Mouse (Mus musculus) stomach, embryonic 14.5 days (tissue): Measurements from ENCODE around the gene Fam83c. TPM values are rescaled to one million over a fixed set of nuclear protein-coding genes. Genes with fewer than 3 reads are reported as not detected.
"Not testable (repeated sequence)": the region's sequence is repeated elsewhere in the genome, so short reads cannot be mapped to it uniquely, and the experiment has no call there.

ENCODE experiments used
- ATAC-seq: fragments of 200-750 bp; cut with Nextera tagmentation; 2 replicates; pipeline ENCODE4 v1.8.0; 2017; ENCODE audit warnings: low read depth, moderate TSS enrichment; ENCODE audit not compliant: insufficient number of reproducible peaks, insufficient read depth, low FRiP score
- H3K27ac ChIP-seq: fragments of 300-500 bp; sonication (generic); 2 replicates; pipeline ENCODE4 v1.5.1; 2014; ENCODE audit warnings: mild to moderate bottlenecking, low read length, moderate library complexity, mixed read lengths
- H3K27me3 ChIP-seq: fragments of 300-500 bp; sonication (generic); 2 replicates; pipeline ENCODE4 v1.6.1; 2014; ENCODE audit warnings: low read length, control low read depth, mixed read lengths; ENCODE audit not compliant: control insufficient read depth, insufficient read depth
- H3K36me3 ChIP-seq: fragments of 300-500 bp; sonication (generic); 2 replicates; pipeline ENCODE4 v1.6.1; 2014; ENCODE audit warnings: mild to moderate bottlenecking, control low read depth, low read length, moderate library complexity, mixed read lengths; ENCODE audit not compliant: control insufficient read depth, insufficient read depth
- H3K4me1 ChIP-seq: fragments of 300-500 bp; sonication (generic); 2 replicates; pipeline ENCODE4 v1.6.1; 2014; ENCODE audit warnings: low read length, control low read depth, mixed read lengths; ENCODE audit not compliant: control insufficient read depth, insufficient read depth
- H3K4me2 ChIP-seq: fragments of 300-500 bp; sonication (generic); replicated peaks from 2 replicates; pipeline ENCODE4 v1.6.1; 2014; ENCODE audit warnings: low read depth, low read length, control low read depth
- H3K4me3 ChIP-seq: fragments of 300-500 bp; sonication (generic); 2 replicates; pipeline ENCODE4 v1.5.1; 2014; ENCODE audit warnings: low read depth, low read length, control low read depth
- H3K9ac ChIP-seq: fragments of 300-500 bp; sonication (generic); replicated peaks from 2 replicates; pipeline ENCODE4 v1.6.1; 2014; ENCODE audit warnings: low read depth, mild to moderate bottlenecking, control low read depth, low read length, moderate library complexity, mixed read lengths
- H3K9me3 ChIP-seq: fragments of 300-500 bp; sonication (generic); 2 replicates; pipeline ENCODE4 v1.6.1; 2016; ENCODE audit warnings: low read depth, low read length, control low read depth; ENCODE audit not compliant: control insufficient read depth
- WGBS: fragments of 180-500 bp; shearing (Covaris S2); extraction: QIAGEN DNeasy Blood & Tissue Kit; methylation state at CpG from one replicate; pipeline ENCODE4 v1.1.7; 2014; 5-methylcytosine and 5-hydroxymethylcytosine counted together
- polyA plus RNA-seq: library from polyadenylated mRNA; unstranded; fragments of >200 nt; fragmentation: Nextera tagmentation; extraction: Ambion mirVana; gene quantifications from 2 replicates; pipeline ENCODE4 v1.2.1, GENCODE M21; 2014

Fam83c gene
- polyA plus RNA-seq, 1 experiment from 2014 or later, result 2.3 TPM

GRCm38 (mm10) chr2:155846930-155847329, 12.3 kb upstream of the Fam83c start:
- H3K4me3 ChIP-seq, result no peak overlapping the region
- H3K4me1 ChIP-seq, result no peaks in the 10 kb centered on the region
- no peaks in the 10 kb centered on the region for H3K9me3 ChIP-seq
- peaks cover 20% of the 10 kb centered on the region for H3K36me3 ChIP-seq
- H3K27me3 ChIP-seq, result no peaks in the 10 kb centered on the region
- no peak overlapping the region for H3K4me2 ChIP-seq
- WGBS, result 61% methylated on average over 8 of the region's 8 CpGs
- H3K9ac ChIP-seq, result no peak overlapping the region
- H3K27ac ChIP-seq, result no peak overlapping the region
- ATAC-seq, result no peak

- Histone ChIP-seq H3K9me3 (no peaks in the 10 kb centered on the region), H3K27me3 (no peaks in the 10 kb centered on the region), H3K27ac (no peak overlapping the region), H3K4me2 (no peak overlapping the region), H3K9ac (no peak overlapping the region), H3K4me1 (no peaks in the 10 kb centered on the region), H3K36me3 (no peaks in the 10 kb centered on the region), H3K4me3 (no peak overlapping the region)
- ATAC-seq, result no peak
- 84% methylated on average over 4 of the region's 4 CpGs for WGBS
Measured at GRCm38 (mm10) chr2:155838961-155839360, 4.3 kb upstream of the Fam83c start.

GRCm38 (mm10) chr2:155837961-155838360, 3.3 kb upstream of the Fam83c start:
- Histone ChIP-seq H3K4me1 (no peaks in the 10 kb centered on the region), H3K27ac (no peak overlapping the region), H3K4me3 (no peak overlapping the region), H3K4me2 (no peak overlapping the region), H3K9me3 (no peaks in the 10 kb centered on the region), H3K9ac (no peak overlapping the region), H3K27me3 (no peaks in the 10 kb centered on the region), H3K36me3 (no peaks in the 10 kb centered on the region)
- ATAC-seq, result no peak
- 59% methylated on average over 3 of the region's 3 CpGs for WGBS

GRCm38 (mm10) chr2:155832087-155832486, 2.6 kb downstream of the Fam83c start:
- not testable (repeated sequence) for H3K27me3 ChIP-seq, H3K4me1 ChIP-seq, H3K9me3 ChIP-seq, H3K27ac ChIP-seq, ATAC-seq, H3K9ac ChIP-seq, H3K4me3 ChIP-seq, H3K4me2 ChIP-seq, H3K36me3 ChIP-seq
- WGBS, result 86% methylated on average over 1 of the region's 1 CpGs

- Histone ChIP-seq H3K4me1 (no peaks in the 10 kb centered on the region), H3K27ac (no peak overlapping the region), H3K27me3 (no peaks in the 10 kb centered on the region), H3K4me2 (no peak overlapping the region), H3K36me3 (no peaks in the 10 kb centered on the region), H3K4me3 (no peak overlapping the region), H3K9me3 (no peaks in the 10 kb centered on the region), H3K9ac (no peak overlapping the region)
- 60% methylated on average over 9 of the region's 9 CpGs for WGBS
- no peak for ATAC-seq
Measured at GRCm38 (mm10) chr2:155831302-155831701, 3.4 kb downstream of the Fam83c start.

- Histone ChIP-seq H3K4me1 (no peaks in the 10 kb centered on the region), H3K4me2 (no peak overlapping the region), H3K36me3 (no peaks in the 10 kb centered on the region), H3K9ac (no peak overlapping the region), H3K27me3 (no peaks in the 10 kb centered on the region), H3K9me3 (no peaks in the 10 kb centered on the region), H3K4me3 (no peak overlapping the region), H3K27ac (no peak overlapping the region)
- WGBS, result 85% methylated on average over 8 of the region's 8 CpGs
- no peak for ATAC-seq
Measured at GRCm38 (mm10) chr2:155830841-155831240, 3.8 kb downstream of the Fam83c start.

GRCm38 (mm10) chr2:155826630-155827424, 7.8 kb downstream of the Fam83c start, which contains the start of gene Eif6:
TSS of gene Eif6 (minus strand) at chr2:155826925.
- H3K36me3 ChIP-seq, result peaks cover 22% of the 10 kb centered on the region; the same call in 1 of the 2 replicates
- H3K9me3 ChIP-seq, result no peaks in the 10 kb centered on the region
- peak; percentile 93 for ATAC-seq
- H3K27ac ChIP-seq, result peak within 1 kb of the TSS; percentile 75; the same call in 1 of the 2 replicates
- H3K9ac ChIP-seq, result peak within 1 kb of the TSS; percentile 80
- WGBS, result 2% methylated on average over 27 of the region's 27 CpGs
- peak within 1 kb of the TSS; percentile 87 for H3K4me2 ChIP-seq
- H3K27me3 ChIP-seq, result no peaks in the 10 kb centered on the region
- peak within 1 kb of the TSS; percentile 78 for H3K4me3 ChIP-seq
- H3K4me1 ChIP-seq, result peaks cover 7% of the 10 kb centered on the region; the same call in 1 of the 2 replicates

- Histone ChIP-seq H3K4me1 (peaks cover 7% of the 10 kb centered on the region; the same call in 1 of the 2 replicates), H3K36me3 (peaks cover 28% of the 10 kb centered on the region), H3K27ac (peak overlapping the region; percentile 75; the same call in 1 of the 2 replicates), H3K4me3 (peak overlapping the region; percentile 78), H3K9ac (peak overlapping the region; percentile 80), H3K27me3 (no peaks in the 10 kb centered on the region), H3K4me2 (peak overlapping the region; percentile 87), H3K9me3 (no peaks in the 10 kb centered on the region)
- ATAC-seq, result no peak
- WGBS, result 2% methylated on average over 52 of the region's 52 CpGs
Measured at GRCm38 (mm10) chr2:155825904-155826629, 8.6 kb downstream of the Fam83c start.
